Mouse (Mus musculus) forebrain, embryonic 12.5 days (tissue): ENCODE data around the gene Hoxa4. TPM values are rescaled to one million over a fixed set of nuclear protein-coding genes. Genes with fewer than 3 reads are reported as not detected.

Source experiments
- ATAC-seq: fragments of 200-750 bp; cut with Nextera tagmentation; 2 replicates; pipeline ENCODE4 v1.8.0; 2017; ENCODE audit warnings: moderate TSS enrichment; ENCODE audit not compliant: low FRiP score
- H3K27ac ChIP-seq: fragments of 300-500 bp; sonication (generic); 2 replicates; pipeline ENCODE4 v1.5.1; 2016; ENCODE audit warnings: mild to moderate bottlenecking
- H3K27me3 ChIP-seq: fragments of 300-500 bp; sonication (generic); 2 replicates; pipeline ENCODE4 v1.6.1; 2016; ENCODE audit warnings: mild to moderate bottlenecking
- H3K36me3 ChIP-seq: fragments of 300-500 bp; sonication (generic); replicated peaks from 2 replicates; pipeline ENCODE4 v1.6.1; 2016; ENCODE audit warnings: mild to moderate bottlenecking
- H3K4me1 ChIP-seq: fragments of 300-500 bp; sonication (generic); 2 replicates; pipeline ENCODE4 v1.6.1; 2016
- H3K4me2 ChIP-seq: fragments of 300-500 bp; sonication (generic); 2 replicates; pipeline ENCODE4 v1.6.1; 2016; ENCODE audit warnings: mild to moderate bottlenecking, moderate library complexity
- H3K4me3 ChIP-seq: fragments of 300-500 bp; sonication (generic); replicated peaks from 2 replicates; pipeline ENCODE4 v1.5.1; 2016; ENCODE audit warnings: mild to moderate bottlenecking
- H3K9ac ChIP-seq: fragments of 300-500 bp; sonication (generic); 2 replicates; pipeline ENCODE4 v1.6.1; 2016; ENCODE audit warnings: mild to moderate bottlenecking
- H3K9me3 ChIP-seq: fragments of 300-500 bp; sonication (generic); 2 replicates; pipeline ENCODE4 v1.6.1; 2016
- WGBS: fragments of 180-500 bp; shearing (Covaris S2); methylation state at CpG from one replicate; pipeline ENCODE4 v1.1.7; 2016; 5-methylcytosine and 5-hydroxymethylcytosine counted together
- polyA plus RNA-seq: library from polyadenylated mRNA; unstranded; fragments of >200 nt; fragmentation: Nextera tagmentation; extraction: Ambion mirVana; gene quantifications from 2 replicates; pipeline ENCODE4 v1.2.1, GENCODE M21; 2016

The Hoxa4 gene
- polyA plus RNA-seq, 1 experiment from 2014 or later, result not detected

- H3K4me3 ChIP-seq, result no peak within 1 kb of the TSS
- H3K4me2 ChIP-seq, result no peak within 1 kb of the TSS
- no peak within 1 kb of the TSS for H3K9ac ChIP-seq
Observed at GRCm38 (mm10) chr6:52177061-52177735, 14.4 kb downstream of the Hoxa4 start, which contains the start of gene 5730596B20Rik. Gene 5730596B20Rik, plus strand, starts transcription at chr6:52177498.

GRCm38 (mm10) chr6:52176391-52176790, 15.2 kb downstream of the Hoxa4 start:
- WGBS, result 3% methylated on average over 6 of the region's 6 CpGs
- H3K9ac ChIP-seq, result no peak overlapping the region

More at GRCm38 (mm10) chr6:52177061-52177735, 14.4 kb downstream of the Hoxa4 start, which contains the start of gene 5730596B20Rik:
- no peaks in the 10 kb centered on the region for H3K36me3 ChIP-seq
- H3K4me1 ChIP-seq, result peaks cover 12% of the 10 kb centered on the region
- no peaks in the 10 kb centered on the region for H3K9me3 ChIP-seq
- peaks cover 97% of the 10 kb centered on the region for H3K27me3 ChIP-seq
- whole genome bisulfite sequencing, result under 1% methylated on average over 36 of the region's 36 CpGs
- ATAC-seq, result no peak
- H3K27ac ChIP-seq, result no peak within 1 kb of the TSS

GRCm38 (mm10) chr6:52175864-52176263, 15.7 kb downstream of the Hoxa4 start:
- peaks cover 97% of the 10 kb centered on the region for H3K27me3 ChIP-seq
- no peak overlapping the region for H3K9ac ChIP-seq
- 1% methylated on average over 23 of the region's 35 CpGs for WGBS
- H3K4me3 ChIP-seq, result peak overlapping the region; percentile 15
- peaks cover 13% of the 10 kb centered on the region for H3K4me1 ChIP-seq
- H3K27ac ChIP-seq, result no peak overlapping the region
- H3K9me3 ChIP-seq, result no peaks in the 10 kb centered on the region
- no peaks in the 10 kb centered on the region for H3K36me3 ChIP-seq
- ATAC-seq, result no peak
- H3K4me2 ChIP-seq, result no peak overlapping the region

More at GRCm38 (mm10) chr6:52176391-52176790, 15.2 kb downstream of the Hoxa4 start:
- no peaks in the 10 kb centered on the region for H3K36me3 ChIP-seq
- H3K27me3 ChIP-seq, result peaks cover 97% of the 10 kb centered on the region
- ATAC-seq, result no peak
- H3K4me3 ChIP-seq, result no peak overlapping the region
- no peak overlapping the region for H3K4me2 ChIP-seq
- H3K9me3 ChIP-seq, result no peaks in the 10 kb centered on the region
- peaks cover 13% of the 10 kb centered on the region for H3K4me1 ChIP-seq
- no peak overlapping the region for H3K27ac ChIP-seq

- Histone ChIP-seq H3K4me2 (no peak overlapping the region), H3K4me1 (peaks cover 13% of the 10 kb centered on the region), H3K4me3 (peak overlapping the region; percentile 15), H3K27ac (no peak overlapping the region), H3K9ac (no peak overlapping the region), H3K27me3 (peaks cover 97% of the 10 kb centered on the region), H3K9me3 (no peaks in the 10 kb centered on the region), H3K36me3 (no peaks in the 10 kb centered on the region)
- ATAC-seq, result no peak
- under 1% methylated on average over 40 of the region's 41 CpGs for WGBS
Observed at GRCm38 (mm10) chr6:52174968-52175751, 16.4 kb downstream of the Hoxa4 start.

- Histone ChIP-seq H3K27me3 (peaks cover 94% of the 10 kb centered on the region), H3K4me2 (no peak overlapping the region), H3K9me3 (no peaks in the 10 kb centered on the region), H3K27ac (no peak overlapping the region), H3K36me3 (no peaks in the 10 kb centered on the region), H3K4me1 (peaks cover 13% of the 10 kb centered on the region), H3K9ac (no peak overlapping the region), H3K4me3 (no peak overlapping the region)
- no peak for ATAC-seq
- 5% methylated on average over 4 of the region's 4 CpGs for whole genome bisulfite sequencing
Observed at GRCm38 (mm10) chr6:52173648-52174047, 17.9 kb downstream of the Hoxa4 start.

GRCm38 (mm10) chr6:52172501-52172900, 19.1 kb downstream of the Hoxa4 start:
- Histone ChIP-seq H3K9me3 (no peaks in the 10 kb centered on the region), H3K36me3 (no peaks in the 10 kb centered on the region), H3K4me2 (peak overlapping the region; percentile 39), H3K4me1 (peaks cover 13% of the 10 kb centered on the region), H3K27me3 (peaks cover 94% of the 10 kb centered on the region), H3K4me3 (peak overlapping the region; percentile 24), H3K9ac (no peak overlapping the region), H3K27ac (no peak overlapping the region)
- WGBS, result under 1% methylated on average over 35 of the region's 35 CpGs
- ATAC-seq, result no peak

GRCm38 (mm10) chr6:52171938-52172337, 19.6 kb downstream of the Hoxa4 start:
- Histone ChIP-seq H3K4me1 (peaks cover 13% of the 10 kb centered on the region), H3K27ac (no peak overlapping the region), H3K9me3 (no peaks in the 10 kb centered on the region), H3K4me3 (0 out of 2 replicates have a peak overlapping the region, but pooled peaks have one; percentile 24), H3K4me2 (peak overlapping the region; percentile 39; the same call in 1 of the 2 replicates), H3K9ac (no peak overlapping the region), H3K27me3 (peaks cover 94% of the 10 kb centered on the region), H3K36me3 (no peaks in the 10 kb centered on the region)
- no peak for ATAC-seq
- 6% methylated on average over 7 of the region's 7 CpGs for WGBS

GRCm38 (mm10) chr6:52171331-52171730, 20.2 kb downstream of the Hoxa4 start:
- H3K36me3 ChIP-seq, result no peaks in the 10 kb centered on the region
- peaks cover 94% of the 10 kb centered on the region for H3K27me3 ChIP-seq
- no peak overlapping the region for H3K9ac ChIP-seq
- WGBS, result 3% methylated on average over 4 of the region's 4 CpGs
- no peak for ATAC-seq
- H3K4me3 ChIP-seq, result no peak overlapping the region
- no peak overlapping the region for H3K27ac ChIP-seq
- no peaks in the 10 kb centered on the region for H3K9me3 ChIP-seq
- no peak overlapping the region for H3K4me2 ChIP-seq
- H3K4me1 ChIP-seq, result peaks cover 13% of the 10 kb centered on the region

GRCm38 (mm10) chr6:52170898-52171223, 20.7 kb downstream of the Hoxa4 start:
- H3K9me3 ChIP-seq, result no peaks in the 10 kb centered on the region
- peaks cover 11% of the 10 kb centered on the region for H3K4me1 ChIP-seq
- H3K4me3 ChIP-seq, result no peak overlapping the region
- H3K4me2 ChIP-seq, result no peak overlapping the region
- no peak overlapping the region for H3K9ac ChIP-seq
- no peaks in the 10 kb centered on the region for H3K36me3 ChIP-seq
- WGBS, result 4% methylated on average over 5 of the region's 5 CpGs
- H3K27me3 ChIP-seq, result peaks cover 94% of the 10 kb centered on the region
- H3K27ac ChIP-seq, result no peak overlapping the region
- ATAC-seq, result no peak

GRCm38 (mm10) chr6:52170166-52170897, 21.2 kb downstream of the Hoxa4 start:
- Histone ChIP-seq H3K4me1 (peaks cover 6% of the 10 kb centered on the region; the same call in 1 of the 2 replicates), H3K36me3 (no peaks in the 10 kb centered on the region), H3K27ac (no peak overlapping the region), H3K9me3 (no peaks in the 10 kb centered on the region), H3K27me3 (peaks cover 94% of the 10 kb centered on the region), H3K4me3 (no peak overlapping the region), H3K4me2 (no peak overlapping the region), H3K9ac (no peak overlapping the region)
- ATAC-seq, result no peak
- under 1% methylated on average over 40 of the region's 40 CpGs for WGBS

- WGBS, result 3% methylated on average over 16 of the region's 16 CpGs
- no peak overlapping the region for H3K27ac ChIP-seq
- no peaks in the 10 kb centered on the region for H3K36me3 ChIP-seq
- H3K27me3 ChIP-seq, result peaks cover 94% of the 10 kb centered on the region
- ATAC-seq, result no peak
- no peak overlapping the region for H3K4me3 ChIP-seq
- H3K9me3 ChIP-seq, result no peaks in the 10 kb centered on the region
- H3K4me1 ChIP-seq, result peaks cover 6% of the 10 kb centered on the region; the same call in 1 of the 2 replicates
- no peak overlapping the region for H3K9ac ChIP-seq
- H3K4me2 ChIP-seq, result no peak overlapping the region
Observed at GRCm38 (mm10) chr6:52169499-52170165, 21.9 kb downstream of the Hoxa4 start.
